Mouse (Mus musculus): Measurements from ENCODE around the gene Ssbp3.

Ssbp3 gene

DNA sequence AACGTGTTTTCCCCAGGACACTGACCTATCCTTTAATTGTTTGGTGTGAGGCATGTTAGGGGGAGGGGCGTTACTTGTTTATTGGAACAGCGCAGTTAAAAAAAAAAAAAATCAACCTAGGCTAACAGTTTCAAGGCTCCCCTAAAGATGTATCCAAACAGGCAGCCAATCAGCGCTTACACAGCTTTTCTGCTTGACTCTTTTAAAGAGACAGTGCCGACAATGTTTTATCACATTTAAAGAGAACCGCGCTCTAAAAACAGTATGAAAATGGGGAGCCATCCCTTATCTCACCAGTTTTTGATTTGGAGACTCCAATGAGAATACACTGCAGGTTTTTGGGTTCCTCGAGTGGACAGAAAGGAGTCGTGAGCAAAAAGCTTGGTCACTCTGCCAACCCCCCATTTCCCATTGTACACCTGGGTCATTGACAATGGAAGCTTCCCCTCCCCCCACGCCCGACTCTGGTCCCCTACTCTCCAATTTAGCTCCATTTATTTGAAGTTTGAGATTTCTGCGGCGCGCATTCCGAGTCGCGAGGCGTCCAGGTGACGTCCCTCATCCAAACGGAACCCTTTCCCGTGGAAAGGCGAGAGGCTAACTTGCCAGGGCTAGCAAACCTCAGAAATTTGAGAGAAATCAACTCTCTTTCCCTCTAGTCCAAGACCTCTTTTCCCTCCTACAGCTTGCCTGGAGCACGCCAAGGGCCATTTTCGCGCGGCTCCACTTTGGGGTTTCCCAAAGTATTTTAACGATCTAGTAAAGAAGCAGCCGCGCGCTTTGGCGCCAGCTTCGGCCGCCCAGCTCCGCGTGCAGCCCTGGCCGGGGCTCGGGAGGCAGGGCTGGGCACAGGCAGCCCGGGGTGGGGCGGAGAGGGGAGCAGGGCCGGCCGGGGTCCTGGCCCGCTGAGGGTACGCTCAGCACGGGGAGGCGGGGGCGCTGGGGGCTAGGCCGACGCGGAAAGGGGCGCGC, at the start of gene Ssbp3:
TSS of gene Ssbp3 (plus strand) at position 501 of the 972 bp plus-strand sequence.
- DNase-seq (ENCODE audit: low read depth, low spot score) = peak; percentile 78

DNA sequence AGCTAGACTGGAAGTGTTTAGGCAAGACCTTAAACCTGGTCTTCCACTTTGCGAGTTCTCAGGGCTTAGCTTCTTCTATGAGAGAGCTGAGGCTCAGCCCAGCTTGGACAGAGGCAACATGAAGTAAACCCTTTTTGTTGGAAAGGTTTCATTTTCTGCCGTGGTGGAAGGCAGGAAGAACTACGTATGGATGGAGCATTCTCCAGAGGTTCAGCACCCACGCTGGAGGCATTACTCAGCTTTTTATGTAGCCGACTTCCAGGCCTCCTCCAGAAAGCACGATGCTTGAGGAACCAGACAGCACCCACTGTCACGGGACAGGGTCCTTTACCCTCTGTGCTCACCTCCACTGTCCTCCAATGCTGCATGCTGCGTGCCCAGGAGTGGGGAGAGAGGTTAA, 48.6 kb upstream of the Ssbp3 start:
- no peak for DNase-seq (ENCODE audit: low read depth, low spot score)

- DNase-seq (ENCODE audit: low read depth, low spot score) = no peak
These were observed 48.2 kb upstream of the Ssbp3 start for GRCm38 (mm10) chr4:106862317-106862716.

- DNase-seq (ENCODE audit: low read depth, low spot score) = no peak
These were observed 47.6 kb upstream of the Ssbp3 start for GRCm38 (mm10) chr4:106862767-106863370.

- peak; percentile 61 for DNase-seq (ENCODE audit: low read depth, low spot score)
These were observed 44.9 kb upstream of the Ssbp3 start for GRCm38 (mm10) chr4:106865415-106866110.

- no peak for DNase-seq (ENCODE audit: low read depth, low spot score)
These were observed 44.1 kb upstream of the Ssbp3 start for GRCm38 (mm10) chr4:106866381-106866780.

DNA sequence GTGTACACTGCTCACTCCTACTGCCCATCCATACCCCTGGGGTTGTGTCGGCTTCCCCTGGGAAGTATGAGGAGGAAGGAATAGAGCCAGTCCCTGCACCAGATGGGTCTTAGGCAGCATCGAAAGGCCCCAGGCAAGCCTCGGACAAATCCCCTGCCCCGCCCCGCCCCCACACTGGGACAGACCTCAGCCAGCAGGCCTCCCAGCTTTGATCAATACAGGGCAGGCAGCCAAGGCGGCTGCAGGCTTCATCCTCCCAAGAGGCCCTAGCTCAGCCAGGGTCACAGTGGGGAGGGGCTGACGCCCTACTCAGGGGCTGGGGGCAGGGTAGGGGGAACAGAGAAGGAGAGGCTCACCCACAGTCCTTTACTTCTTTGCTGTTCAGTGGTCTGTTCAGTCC, 43.7 kb upstream of the Ssbp3 start:
- DNase-seq (ENCODE audit: low read depth, low spot score) = peak; percentile 88

DNA sequence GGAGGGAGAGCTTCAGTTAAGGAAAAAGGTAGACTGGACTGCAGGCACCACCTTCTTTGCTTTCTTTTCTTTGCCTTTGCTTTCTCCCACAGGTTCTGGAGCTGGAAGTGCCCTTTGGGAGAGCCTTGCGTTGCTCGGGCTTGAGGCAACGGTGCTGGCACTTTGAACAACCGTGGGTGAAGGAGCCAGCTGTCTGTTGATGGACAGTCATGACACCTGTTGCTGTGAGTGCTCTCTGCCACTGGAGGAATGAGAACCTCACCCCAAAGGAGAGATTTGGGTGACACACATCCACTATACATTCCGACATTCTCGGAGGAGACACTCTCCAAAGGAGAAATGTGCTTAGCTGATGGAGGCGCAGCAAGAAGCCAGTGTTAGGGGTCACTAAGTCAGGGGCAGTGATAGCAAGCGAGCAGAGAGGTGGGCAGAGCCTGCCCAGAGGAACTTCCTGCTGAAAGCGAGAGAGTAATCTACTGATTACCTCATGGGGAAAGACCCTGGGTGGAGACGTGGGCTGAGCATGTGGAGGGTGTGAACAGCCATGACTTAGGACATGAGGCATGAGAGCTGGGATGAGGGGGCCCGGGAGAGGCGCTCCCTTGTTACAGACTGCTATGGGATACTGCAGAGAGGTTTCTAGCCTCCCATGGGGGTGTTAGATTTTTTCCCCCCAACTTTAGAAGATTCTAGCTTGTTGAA, 41.6 kb upstream of the Ssbp3 start:
- DNase-seq (ENCODE audit: low read depth, low spot score) = no peak

GRCm38 (mm10) chr4:106869539-106869951, 41.0 kb upstream of the Ssbp3 start:
- DNase-seq (ENCODE audit: low read depth, low spot score) = peak; percentile 72

- DNase-seq (ENCODE audit: low read depth, low spot score) = peak; percentile 93
These were observed 39.9 kb upstream of the Ssbp3 start for GRCm38 (mm10) chr4:106870556-106870955.

DNA sequence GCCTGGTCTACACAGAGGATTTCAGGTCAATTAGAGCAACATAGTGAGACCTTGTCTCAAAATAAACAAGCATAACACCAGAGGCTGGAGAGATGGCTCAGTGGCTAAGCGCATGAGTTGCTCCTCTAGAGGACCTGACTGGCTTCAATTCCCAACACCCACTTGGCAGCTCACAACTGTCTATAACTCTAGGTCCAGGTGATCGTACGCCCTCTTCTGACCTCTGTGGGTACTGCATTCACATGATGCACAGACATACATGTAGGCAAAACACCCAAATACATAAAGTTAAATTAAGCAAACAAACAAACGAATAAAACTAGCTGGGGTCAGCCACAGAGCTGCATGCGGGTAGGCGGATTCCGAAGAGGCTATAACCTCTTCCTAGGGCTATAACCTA, 36.0 kb upstream of the Ssbp3 start:
- DNase-seq (ENCODE audit: low read depth, low spot score) = peak; percentile 90

- no peak for DNase-seq (ENCODE audit: low read depth, low spot score)
These were observed 29.4 kb upstream of the Ssbp3 start for GRCm38 (mm10) chr4:106881101-106881500.

GRCm38 (mm10) chr4:106883149-106883548, 27.4 kb upstream of the Ssbp3 start:
- no peak for DNase-seq (ENCODE audit: low read depth, low spot score)

GRCm38 (mm10) chr4:106886307-106887085, 24.0 kb upstream of the Ssbp3 start:
- no peak for DNase-seq (ENCODE audit: low read depth, low spot score)

- DNase-seq (ENCODE audit: low read depth, low spot score) = no peak
These were observed 14.4 kb upstream of the Ssbp3 start for GRCm38 (mm10) chr4:106896086-106896485.

GRCm38 (mm10) chr4:106898923-106899322, 11.6 kb upstream of the Ssbp3 start:
- no peak for DNase-seq (ENCODE audit: low read depth, low spot score)

DNA sequence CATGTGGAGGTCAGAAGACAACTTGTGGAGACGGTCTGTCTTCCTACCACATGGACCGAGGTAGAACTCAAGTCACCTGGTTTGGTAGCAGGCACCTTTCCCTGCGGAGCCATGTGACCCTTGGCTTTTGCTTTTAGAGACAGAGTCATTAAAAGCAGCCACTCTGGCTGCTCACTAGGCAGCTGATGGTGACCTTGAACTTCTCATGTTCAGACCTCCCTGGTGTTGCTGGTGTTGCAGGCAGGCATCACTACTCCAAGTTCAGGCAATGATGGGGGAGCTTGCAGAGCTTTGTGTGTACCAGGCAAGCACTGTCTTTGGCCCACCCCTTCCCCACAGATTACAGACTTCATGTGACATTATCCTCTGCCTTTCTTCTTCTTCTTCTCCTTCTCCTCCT, 11.0 kb upstream of the Ssbp3 start:
- DNase-seq (ENCODE audit: low read depth, low spot score) = no peak

- DNase-seq (ENCODE audit: low read depth, low spot score) = no peak
These were observed 9.8 kb upstream of the Ssbp3 start for GRCm38 (mm10) chr4:106900718-106901117.

DNA sequence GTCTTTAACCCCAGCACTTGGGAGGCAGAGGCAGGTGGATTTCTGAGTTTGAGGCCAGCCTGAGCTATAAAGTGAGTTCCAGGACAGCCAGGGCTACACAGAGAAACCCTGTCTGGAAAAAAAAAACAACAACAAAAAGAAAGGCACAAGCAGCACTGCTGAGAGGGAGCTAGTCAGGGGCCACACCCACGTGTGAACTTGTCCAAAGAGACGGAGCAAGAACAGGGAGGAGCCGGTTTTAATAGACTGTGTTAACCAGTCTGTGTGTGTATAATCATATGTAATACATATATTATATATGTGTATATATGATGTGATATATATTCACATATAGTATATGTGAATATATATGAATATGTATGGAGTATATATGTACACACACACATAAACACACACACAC, 8.9 kb upstream of the Ssbp3 start:
- no peak for DNase-seq (ENCODE audit: low read depth, low spot score)

DNA sequence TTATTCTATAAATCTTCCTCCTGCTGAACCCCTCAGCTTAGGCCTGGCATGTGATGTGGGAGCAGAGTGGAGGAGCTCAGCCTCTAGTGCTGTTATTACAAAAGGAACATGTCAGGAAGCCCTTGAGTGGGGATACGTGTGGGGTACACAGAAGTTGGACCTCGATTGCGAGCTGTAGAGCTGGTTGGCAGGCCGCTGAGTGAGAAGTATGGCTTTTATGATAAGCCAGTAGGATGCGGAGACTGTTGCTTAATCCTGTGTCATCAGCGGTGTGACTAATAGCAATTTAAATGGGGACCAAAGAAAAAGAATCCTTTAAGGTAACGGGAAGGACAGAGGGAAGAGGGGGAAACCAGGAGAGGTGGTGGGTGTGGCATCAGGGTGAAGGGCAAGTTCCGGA, 8.3 kb upstream of the Ssbp3 start:
- DNase-seq (ENCODE audit: low read depth, low spot score) = no peak

GRCm38 (mm10) chr4:106905898-106906297, 4.6 kb upstream of the Ssbp3 start:
- no peak for DNase-seq (ENCODE audit: low read depth, low spot score)
